Mouse (Mus musculus) urinary bladder, postnatal 14 days (tissue): Measurements from ENCODE around the gene Abcc2.
A peak's percentile ranks its signal among the peaks of the same experiment; 100 is the strongest.

Source experiments
- DNase-seq: peaks from one replicate; pipeline ENCODE4 v3.0.0; 2021; ENCODE audit warnings: low spot score

Abcc2 gene

DNA sequence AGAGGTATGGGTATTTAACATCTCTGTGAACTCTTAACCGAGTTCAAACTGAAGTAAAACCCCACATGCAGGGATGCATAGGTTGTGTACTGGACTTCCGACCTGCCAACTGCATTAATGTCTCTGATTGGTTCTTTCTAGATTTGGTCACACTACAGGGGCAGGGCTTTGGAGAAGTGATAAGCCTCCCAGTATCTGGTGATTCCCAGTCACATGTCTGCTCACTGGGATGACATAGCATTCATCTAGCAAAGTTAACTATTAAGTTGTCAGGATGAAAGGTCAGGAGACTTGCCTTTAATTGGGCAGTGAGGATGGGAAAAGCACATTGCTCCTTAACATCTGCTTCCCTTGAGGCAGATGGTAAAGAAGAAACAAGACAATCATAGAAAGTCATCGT lies at the start of gene Abcc2:
Abcc2 (plus strand) TSS at position 213 of the 400 bp plus-strand sequence.
- DNase-seq = no peak

DNA sequence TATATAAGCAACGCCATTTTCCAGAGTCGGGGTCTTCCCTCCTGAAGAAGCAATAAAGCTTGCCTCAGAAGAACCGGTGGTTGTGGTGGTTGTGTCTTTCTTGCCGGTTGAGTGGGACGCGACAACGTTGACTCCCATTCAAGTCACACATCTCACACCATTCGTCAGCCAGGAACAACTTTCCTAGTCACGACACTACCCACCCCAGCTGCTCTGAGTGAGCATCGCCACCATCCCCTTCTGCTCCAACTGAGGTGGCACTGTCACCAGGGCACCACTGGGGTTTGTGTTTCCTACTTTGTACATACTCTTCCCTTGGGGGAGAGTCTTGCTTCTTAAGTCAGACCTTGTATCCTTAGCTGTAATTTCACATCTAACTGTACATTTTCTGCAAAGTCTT lies 43.6 kb upstream of the Abcc2 start:
- no peak for DNase-seq

DNA sequence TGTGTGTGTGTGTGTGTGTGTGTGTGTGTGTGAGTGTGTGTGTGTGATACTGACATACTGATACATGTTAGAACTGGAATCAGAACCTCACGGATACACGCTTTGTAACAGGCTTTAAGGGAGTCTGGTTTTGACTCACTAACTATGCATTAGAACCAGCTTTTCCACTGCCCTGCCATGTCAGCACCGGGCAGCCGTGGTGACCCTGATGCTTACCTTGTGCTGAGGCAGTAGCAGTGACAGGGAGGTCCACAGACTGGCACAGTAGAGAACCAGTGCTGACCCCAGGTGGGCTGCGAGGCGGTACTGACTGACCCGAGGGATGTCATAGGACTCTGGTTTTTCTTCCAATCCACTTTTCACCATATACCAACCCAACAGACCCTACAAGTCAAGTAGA lies 38.6 kb upstream of the Abcc2 start:
- no peak for DNase-seq

DNA sequence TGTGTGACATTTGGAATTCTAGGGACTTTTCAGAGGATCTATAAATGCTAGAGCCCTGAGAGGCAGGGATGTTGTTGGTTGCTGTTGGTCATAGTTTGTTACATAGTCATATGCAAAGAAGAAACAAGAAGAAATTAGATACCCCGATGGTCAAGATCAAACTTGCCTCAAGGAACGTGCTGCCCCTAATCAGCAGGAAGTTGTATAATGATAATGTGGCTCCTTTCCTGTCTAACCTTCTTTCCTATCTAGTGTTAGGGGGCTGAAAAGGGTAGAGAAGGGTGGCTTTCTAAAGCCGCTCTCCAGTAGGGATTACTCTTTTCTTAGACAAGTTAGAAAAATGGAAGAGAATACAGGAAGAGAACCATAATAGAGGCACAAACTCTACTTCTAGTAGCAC lies 36.3 kb upstream of the Abcc2 start:
- DNase-seq = no peak

DNA sequence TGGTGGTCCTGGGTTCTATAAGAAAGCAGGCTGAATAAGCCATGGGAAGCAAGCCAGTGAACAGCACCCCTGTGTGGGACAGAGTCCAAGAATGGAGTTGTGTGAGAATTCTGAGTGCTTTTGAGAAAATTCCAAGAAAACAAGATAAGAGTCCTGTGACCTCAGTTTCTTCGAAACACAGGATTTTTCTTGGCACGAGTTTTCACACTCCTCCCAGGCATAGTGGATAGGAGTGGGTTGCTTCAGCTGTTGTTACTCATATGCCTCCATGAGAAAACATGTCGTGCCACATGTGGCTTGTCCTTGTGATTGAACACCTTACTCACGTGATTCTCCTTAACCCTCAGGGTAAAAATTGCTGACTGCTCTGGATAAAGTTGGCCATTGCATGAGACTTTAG lies 34.1 kb upstream of the Abcc2 start:
- DNase-seq = no peak

DNA sequence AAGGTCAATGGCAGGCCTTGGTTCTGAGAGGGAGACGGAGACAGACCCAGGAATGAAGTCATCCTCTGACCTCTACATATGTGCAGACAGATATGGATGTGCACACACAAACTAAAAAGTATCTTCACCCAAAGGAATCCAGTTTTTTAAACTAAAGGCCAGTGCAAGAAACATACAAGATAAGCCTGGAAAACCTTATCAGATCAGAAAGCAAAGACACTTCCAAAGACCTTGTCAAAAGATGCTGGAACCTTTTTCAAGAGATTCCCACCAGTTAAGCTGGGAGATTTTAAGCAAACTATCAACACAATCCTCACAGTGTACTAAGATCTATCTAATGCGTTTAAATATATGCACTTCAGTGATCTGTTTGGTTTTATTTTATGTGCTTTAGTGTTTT lies 32.0 kb upstream of the Abcc2 start:
- DNase-seq = no peak

DNA sequence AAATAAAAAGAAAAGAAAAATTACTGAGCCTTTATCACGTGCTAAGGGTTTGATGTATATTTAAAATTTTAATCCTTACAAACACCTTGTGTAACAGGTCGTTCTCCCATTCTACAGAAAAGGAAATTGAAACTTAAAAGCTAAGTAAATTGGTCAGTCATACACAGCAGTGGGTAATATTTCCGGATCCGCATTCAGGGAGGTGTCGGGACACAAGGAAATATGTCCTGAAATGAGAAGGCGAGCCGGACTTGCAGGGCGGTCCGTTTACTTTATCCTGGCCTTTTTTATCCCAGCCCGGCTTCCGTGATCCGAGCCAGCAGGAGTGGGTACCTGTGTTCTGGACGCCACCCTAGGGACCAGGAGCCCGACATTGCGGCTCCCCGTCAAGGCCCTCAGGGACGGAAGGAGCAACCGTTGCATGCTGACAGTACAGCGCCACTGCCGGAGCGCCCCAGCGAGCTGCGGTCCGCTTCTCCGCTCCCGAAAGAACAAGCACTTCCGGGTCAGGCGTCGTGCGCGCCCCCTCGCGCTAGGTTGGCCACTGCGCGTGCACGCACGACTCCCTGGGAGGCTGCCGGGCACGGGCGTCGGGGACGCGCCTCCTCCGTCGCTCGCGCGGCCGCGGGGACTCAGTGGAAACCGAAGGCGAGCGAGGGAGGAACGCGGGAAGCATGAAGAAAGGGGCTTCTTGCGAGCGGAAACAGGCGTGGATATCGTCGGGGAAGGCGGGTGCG lies 29.3 kb upstream of the Abcc2 start, which contains the start of the genes Cutc and Cox15:
Cutc (plus strand) TSS at position 508 of the 737 bp plus-strand sequence.
Cox15 (minus strand) TSS at position 512 of the 737 bp plus-strand sequence.
- peak; percentile 97 for DNase-seq

DNA sequence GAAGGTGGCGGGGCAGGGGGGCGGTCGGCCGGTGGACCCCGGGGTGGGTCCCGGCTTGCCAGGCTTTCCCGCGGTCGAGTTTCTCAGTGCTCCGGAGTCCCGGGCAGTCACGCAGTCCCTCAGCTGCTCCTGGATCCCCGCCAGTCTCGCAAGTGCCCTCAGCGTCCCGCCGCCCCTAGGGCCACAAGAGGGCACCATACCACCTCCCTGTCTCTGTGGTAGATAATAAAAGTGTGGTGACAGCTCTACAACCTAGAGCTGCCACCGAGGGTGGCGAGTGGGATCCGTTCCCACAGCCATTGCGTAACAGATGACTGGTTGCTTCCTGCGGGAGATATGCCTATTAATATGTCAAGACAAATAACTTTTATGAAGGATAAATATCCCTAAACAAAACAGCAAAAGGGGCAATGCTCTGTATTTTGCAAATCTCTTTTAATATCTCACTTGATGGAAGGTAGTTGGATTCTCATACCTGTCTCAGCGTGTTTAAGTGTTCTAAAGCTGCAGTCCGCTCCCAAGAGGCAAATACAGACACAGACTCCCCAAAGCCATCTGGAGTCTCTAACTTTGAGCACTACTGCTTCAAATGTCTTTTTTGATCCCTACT lies 28.7 kb upstream of the Abcc2 start:
- peak; percentile 91 for DNase-seq

DNA sequence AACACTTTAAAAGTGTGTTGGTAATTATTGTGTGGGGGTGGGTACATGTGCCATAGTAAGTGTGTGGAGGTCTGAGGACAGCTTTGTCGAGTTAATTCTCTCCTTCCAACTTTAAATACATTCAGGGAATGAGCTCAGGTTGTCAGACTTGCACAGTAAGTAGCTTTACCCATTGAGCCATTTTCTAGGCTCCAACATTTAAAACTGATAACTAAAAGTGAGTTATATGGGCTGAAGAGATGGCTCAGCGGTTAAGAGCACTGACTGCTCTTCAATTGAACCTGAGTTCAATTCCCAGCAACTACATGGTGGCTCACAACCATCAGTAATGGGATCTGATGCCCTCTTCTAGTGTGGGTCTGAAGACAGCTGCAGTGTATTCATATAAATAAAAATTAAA lies 27.8 kb upstream of the Abcc2 start:
- DNase-seq = no peak

DNA sequence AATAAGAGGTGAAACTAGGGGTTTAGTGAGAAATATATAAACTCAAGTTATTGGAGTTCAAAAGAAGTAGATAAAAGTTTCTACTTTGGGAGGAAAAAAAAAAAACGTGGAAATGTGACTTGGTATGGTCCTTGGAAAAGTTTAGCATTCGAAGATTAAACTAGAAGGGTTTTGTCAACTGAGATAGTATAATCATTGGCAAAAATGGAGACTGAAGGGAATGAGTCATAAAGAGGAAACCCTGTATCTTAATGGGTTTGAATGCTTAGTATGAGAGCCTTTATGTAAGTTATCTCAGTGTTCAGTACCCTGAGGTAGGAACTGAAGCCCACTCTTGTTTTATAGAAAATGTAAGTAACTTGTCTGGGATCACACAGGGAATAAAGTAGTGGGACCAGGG lies 27.1 kb upstream of the Abcc2 start:
- DNase-seq = no peak

DNA sequence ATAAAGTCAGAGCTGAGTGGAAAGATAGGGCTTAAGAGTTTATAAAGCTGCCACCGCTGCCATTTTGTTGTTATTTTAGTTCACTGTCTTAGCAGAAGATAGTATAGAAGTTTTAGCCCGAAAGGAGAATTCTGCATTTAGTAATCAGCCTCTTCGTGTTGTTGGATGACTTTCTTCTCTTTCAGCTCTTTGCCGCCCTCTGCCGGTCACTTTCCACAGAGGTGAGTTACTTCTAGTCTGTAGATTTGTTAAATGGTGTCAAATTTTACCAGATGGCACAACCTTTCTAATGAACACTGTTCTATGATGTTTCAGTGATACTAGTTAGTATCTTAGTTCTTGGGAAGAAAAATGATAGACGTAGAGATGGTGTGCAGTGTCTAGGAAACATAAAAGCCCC lies 21.5 kb upstream of the Abcc2 start:
- DNase-seq = peak; percentile 81

DNA sequence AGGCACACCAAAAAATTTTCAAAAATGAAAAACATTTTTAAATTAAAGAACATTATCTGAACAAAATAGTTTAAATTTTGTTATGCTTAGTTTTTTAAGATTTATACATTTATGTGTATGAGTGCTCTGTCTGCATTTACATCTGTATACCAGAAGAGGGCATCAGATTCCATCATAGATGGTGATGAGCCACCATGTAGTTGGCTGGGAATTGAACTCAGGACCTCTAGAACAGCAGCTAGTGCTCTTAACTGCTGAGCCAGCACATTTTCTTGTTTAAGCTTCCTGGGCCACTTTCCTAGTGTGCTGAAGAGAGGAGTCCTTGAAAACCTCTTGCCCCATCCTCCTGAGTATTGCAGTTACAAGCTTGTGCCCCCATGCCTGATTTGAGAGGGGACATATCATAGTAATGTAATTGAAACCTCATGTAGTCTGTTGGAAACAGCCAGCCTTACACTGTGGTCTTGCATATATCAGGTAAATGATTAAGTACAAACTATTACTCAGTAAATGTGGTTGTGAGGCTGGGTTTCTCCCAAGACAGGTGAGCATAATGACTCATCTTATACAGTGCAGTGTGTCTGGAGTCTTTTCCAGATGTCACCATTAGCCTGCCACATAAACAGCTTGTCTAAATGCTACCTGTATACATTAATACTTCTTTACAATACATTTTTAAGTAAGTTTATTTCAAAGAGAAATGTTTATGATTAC lies 20.3 kb upstream of the Abcc2 start:
- no peak for DNase-seq

DNA sequence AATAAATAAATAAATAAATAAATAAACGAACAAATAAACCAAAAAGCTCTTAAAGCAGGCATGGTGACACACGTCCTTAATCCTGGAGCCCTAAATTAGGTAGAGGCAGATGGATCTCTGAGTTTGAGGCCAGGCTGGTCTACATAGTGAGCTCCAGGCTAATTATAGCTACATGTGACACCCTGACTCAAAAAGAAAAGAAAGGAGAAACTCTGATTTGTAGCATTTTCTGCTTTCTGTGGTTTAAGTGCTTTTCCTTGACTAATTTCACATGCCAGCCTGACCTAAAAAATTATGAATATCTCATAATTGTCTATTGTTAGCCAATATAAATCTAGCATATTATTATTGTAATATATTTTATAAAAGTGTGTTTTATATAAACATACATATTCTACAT lies 19.6 kb upstream of the Abcc2 start:
- DNase-seq = no peak

DNA sequence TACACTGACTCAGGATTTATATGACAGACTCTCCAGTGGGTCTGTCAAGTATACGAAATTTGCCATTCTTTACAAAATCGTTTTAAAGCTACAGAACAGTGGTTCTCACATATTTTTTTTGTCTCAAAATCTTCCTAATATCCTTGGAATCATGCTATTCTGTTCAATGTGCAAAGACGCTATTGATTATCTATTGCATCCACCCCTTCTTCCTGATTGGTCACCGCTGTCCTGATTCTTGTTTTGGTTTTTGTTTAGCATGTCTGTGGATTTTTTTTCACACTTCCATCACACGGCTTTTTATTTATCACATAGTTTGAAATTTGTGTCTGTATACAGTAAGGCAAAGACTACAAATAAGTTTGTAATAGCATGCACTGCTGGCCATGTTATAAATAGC lies 15.5 kb upstream of the Abcc2 start:
- no peak for DNase-seq

DNA sequence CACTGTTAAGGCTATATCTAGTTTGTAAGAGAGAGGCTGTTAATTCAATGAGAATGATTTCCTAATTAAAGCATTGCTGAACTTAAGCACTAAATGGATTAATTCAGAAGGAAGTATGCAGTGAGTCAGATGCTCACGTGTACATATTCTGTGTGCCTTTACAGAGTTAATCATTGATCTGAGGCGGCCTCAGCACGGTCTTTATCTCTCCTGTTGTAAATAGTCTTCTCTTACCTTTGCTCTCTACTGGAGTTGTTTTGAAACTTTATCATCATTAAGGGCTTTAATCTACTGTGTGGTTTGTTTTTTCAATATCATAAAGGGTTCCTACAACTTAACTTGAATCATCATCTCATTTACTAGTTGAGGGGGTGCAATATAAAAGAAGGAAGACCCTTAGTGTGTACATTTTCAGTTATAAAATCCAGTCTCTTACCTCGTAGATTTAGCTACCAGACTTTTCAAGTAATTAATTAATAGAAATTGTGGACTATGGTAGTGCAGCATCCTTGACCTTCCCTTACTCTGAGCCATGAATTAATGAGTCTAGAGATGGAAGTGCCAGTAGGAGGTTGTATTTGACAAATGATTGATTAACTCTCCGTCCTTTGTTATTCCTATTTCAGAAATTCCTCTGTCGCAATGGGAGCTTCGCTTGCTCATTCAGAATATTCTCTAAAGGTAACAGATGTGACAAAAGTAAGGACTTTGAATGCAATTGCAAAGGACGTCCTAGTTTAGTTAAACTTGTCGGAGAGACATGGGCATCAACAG lies 14.3 kb upstream of the Abcc2 start:
- peak; percentile 24 for DNase-seq

DNA sequence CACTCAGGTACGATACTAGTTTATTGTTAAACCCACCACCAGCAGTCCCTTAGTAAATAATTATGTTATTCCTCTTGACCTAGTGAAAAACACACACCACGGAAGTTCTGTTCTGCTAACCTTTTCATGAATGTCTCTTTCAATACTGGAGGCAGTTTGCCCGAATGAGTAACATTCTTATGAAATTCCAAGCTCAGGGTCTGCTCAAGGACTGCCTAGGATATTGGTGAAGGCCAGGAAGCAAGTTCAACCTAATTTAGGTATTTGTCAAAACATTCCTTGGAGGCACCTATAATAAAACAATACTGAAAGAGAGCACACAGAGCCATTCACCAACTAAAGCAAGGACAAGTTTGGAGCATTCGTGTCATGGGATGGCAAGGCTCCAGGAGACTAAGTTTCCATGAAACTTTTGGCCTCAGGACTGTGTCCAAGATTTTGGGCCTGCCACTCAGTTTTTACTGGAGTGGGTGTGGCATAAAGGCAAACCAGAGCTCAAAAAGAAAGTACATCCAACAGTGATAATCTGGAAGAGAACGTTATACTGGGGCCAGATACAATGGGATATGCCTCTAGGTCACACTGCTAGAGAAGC lies 12.5 kb upstream of the Abcc2 start:
- no peak for DNase-seq

DNA sequence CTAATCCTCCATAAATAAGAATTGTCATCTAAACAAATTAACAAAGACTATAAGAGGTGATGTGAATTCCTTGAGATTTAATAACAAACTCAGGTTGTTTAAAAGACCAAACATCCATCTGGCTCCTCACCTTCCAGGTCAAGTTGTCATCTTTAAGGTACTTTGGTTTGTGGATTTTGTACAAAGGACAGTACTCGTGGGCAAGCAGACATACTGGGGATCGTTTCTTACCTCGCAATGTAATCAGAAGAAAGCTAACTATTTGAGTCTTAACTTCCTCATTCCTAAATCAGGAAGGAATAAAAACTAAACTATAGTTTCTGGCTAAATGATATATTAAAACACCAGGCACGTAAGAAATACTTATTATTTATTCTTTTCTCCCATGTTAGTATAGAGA lies 11.4 kb upstream of the Abcc2 start:
- DNase-seq = no peak

DNA sequence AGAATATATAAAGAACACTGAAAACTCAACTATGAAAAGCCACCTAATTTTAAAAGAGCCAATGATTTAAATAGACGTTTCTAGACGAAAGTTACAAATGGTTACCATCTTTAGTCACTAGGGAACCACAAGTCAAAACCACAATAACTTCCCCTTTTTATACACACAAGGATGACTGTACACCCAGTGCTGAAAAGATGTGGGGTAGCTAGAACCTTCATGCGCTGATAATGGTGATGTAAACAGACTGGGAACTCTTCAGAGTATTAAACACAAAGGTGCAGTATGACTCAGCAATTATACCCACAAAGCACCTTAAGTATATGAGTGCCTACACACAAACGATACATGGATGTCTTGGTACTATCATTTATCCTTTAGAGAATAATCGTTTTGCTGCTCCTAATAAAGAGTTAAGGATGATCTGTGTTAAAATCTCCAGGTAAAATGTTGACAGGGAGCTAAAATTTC lies 10.5 kb upstream of the Abcc2 start:
- no peak for DNase-seq

DNA sequence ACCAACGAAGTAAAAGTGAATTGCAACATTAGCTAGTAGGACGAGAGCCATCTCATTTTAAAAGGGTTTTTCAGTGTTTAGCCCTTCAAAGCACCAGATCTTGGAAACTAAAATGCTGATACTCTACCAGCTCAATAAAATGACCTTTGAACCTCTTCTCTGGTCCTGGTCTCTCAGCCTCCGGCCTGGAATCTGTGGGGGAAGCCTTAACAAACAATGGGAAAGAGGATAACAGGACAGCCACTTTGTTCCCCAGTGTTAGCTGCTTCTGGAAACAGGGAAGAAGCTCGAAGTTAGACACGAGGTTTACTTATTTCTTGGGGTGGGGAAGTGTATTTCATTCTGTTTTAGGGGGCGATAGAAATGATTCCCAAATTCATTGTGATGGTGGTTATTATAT lies 9.7 kb upstream of the Abcc2 start:
- DNase-seq = no peak

DNA sequence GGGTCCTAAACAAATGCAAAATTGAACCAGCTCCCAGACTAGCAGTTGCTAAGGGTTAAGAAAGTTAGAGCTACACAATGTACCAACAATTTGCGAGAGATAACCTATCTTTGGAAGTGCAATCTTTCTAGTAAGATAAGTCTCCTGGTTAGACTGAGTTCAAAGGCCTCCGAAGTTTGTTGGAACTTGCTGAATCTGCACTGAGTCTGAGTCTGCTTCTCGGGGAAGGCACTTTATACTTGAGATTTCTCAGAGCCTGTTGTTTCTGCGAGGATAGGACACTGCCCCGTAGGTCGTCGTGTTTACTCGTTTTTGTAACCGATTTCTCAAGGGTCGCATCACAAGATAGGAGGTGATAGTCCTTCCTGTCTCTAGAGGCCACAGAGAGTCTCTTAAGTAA lies 6.6 kb upstream of the Abcc2 start:
- DNase-seq = no peak

DNA sequence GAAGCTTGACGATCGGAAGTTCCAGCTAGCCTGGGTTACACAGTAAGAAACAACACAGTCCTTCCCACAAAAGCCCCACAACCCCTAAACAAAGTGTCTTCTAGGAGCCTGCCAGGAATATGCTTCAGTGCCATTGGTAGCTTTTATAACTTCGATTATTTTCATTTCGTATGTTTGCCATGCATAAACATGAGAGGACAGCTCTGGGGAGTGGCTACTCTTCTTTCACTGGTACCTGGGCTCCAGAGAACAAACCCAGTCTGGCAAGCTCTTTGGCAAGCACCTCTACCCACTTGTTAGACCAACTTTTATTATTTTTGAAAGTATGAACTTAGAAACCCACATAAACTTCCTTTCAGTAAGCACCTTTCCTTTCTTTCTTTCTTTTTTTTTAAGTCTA lies 5.4 kb upstream of the Abcc2 start:
- DNase-seq = no peak

DNA sequence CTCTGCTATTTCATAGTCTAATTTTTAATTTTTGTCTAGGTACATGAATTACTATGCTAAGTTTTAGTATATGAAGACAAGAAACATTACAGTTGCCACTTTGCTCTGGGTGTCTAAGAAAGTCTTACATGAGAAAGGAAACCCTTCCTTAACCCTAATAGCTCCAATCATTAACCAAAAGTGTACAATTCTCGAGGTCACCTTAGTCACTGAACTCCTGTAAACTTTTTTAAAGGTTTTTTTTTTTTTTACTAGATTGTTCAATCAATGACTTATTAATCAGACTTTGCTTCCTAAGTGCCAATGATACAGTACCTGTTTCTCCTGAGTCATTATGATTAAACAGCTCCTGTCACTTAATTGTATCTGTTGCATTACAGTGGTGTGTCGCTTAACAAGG lies 4.7 kb upstream of the Abcc2 start:
- DNase-seq = no peak
